Mouse (Mus musculus) left cerebral cortex, postnatal 36 days (tissue): ENCODE data around the gene Fignl1. TPM values are rescaled to one million over a fixed set of nuclear protein-coding genes. Genes with fewer than 3 reads are reported as not detected.

Experiments used
- DNase-seq, 2 experiments: peaks; one replicate each; pipeline ENCODE4 v3.0.0; 2021 to 2022; ENCODE audit warnings: low spot score in 2 of 2, mixed read lengths in 1 of 2
- intact Hi-C: fragments of 180-260 bp; cut with DNase I; formaldehyde crosslinking; loops from one replicate; pipeline ENCODE4 v1.15.1; 2025
- total RNA-seq, 2 experiments: library from RNA; stranded (reverse); gene quantifications; 2 replicates each; pipeline ENCODE4 v1.2.3; 2021

Fignl1 gene
- total RNA-seq, 2 experiments from 2014 or later, result 0.49 to 0.63 TPM

- intact Hi-C loops, result no loop called here
- no peak for DNase-seq
Observed at GRCm38 (mm10) chr11:11819206-11819605, 10.4 kb upstream of the Fignl1 start.

- intact Hi-C loops, result no loop called here
- DNase-seq, result no peak
Observed at GRCm38 (mm10) chr11:11818797-11819196, 10.0 kb upstream of the Fignl1 start.

- intact Hi-C loops, result no loop called here
- no peak for DNase-seq
Observed at GRCm38 (mm10) chr11:11815737-11816136, 7.0 kb upstream of the Fignl1 start.

GRCm38 (mm10) chr11:11811906-11812480, 3.2 kb upstream of the Fignl1 start:
- intact Hi-C loops, result loop anchor here (2.0 to 5.0 kb wide), 3 partner anchors 163 to 745 kb away; no protein-coding TSS in a partner anchor
- peak; percentile 56 to 64 for DNase-seq

GRCm38 (mm10) chr11:11809404-11810175, 828 bp upstream of the Fignl1 start:
- intact Hi-C loops, result loop anchor here (5.0 kb wide), 2 partner anchors 733 to 748 kb away; no protein-coding TSS in a partner anchor
- DNase-seq, result no peak

- no peak for DNase-seq
- intact Hi-C loops, result no loop called here
Observed at GRCm38 (mm10) chr11:11808035-11808819, 535 bp downstream of the Fignl1 start.

- intact Hi-C loops, result no loop called here
- DNase-seq, result no peak
Observed at GRCm38 (mm10) chr11:11805951-11806350, 2.8 kb downstream of the Fignl1 start.

GRCm38 (mm10) chr11:11804421-11804820, 4.3 kb downstream of the Fignl1 start:
- no peak for DNase-seq
- intact Hi-C loops, result no loop called here

GRCm38 (mm10) chr11:11801067-11801466, 7.7 kb downstream of the Fignl1 start:
- intact Hi-C loops, result no loop called here

GRCm38 (mm10) chr11:11800304-11800703, 8.5 kb downstream of the Fignl1 start:
- intact Hi-C loops, result no loop called here

More at GRCm38 (mm10) chr11:11801067-11801466, 7.7 kb downstream of the Fignl1 start:
- no peak for DNase-seq

GRCm38 (mm10) chr11:11798690-11799089, 10.1 kb downstream of the Fignl1 start:
- intact Hi-C loops, result no loop called here
- DNase-seq, result no peak

More at GRCm38 (mm10) chr11:11800304-11800703, 8.5 kb downstream of the Fignl1 start:
- no peak for DNase-seq

GRCm38 (mm10) chr11:11794626-11795025, 14.1 kb downstream of the Fignl1 start:
- intact Hi-C loops, result no loop called here
- DNase-seq, result no peak

- intact Hi-C loops, result loop anchor here (1.0 to 2.0 kb wide), 3 partner anchors 230 to 328 kb away; no protein-coding TSS in a partner anchor
- peak; percentile 66 to 75 for DNase-seq
Observed at GRCm38 (mm10) chr11:11788521-11788974, 20.2 kb downstream of the Fignl1 start.

- intact Hi-C loops, result no loop called here
- DNase-seq, result no peak
Observed at GRCm38 (mm10) chr11:11785457-11785856, 23.3 kb downstream of the Fignl1 start.

GRCm38 (mm10) chr11:11781728-11782127, 27.0 kb downstream of the Fignl1 start:
- intact Hi-C loops, result no loop called here
- no peak for DNase-seq

- peak in 1 of 2 experiments; percentile 13 for DNase-seq
- intact Hi-C loops, result no loop called here
Observed at GRCm38 (mm10) chr11:11778345-11778744, 30.4 kb downstream of the Fignl1 start.

GRCm38 (mm10) chr11:11777796-11778195, 31.0 kb downstream of the Fignl1 start:
- intact Hi-C loops, result no loop called here
- no peak for DNase-seq

- DNase-seq, result no peak
- intact Hi-C loops, result no loop called here
Observed at GRCm38 (mm10) chr11:11777246-11777645, 31.5 kb downstream of the Fignl1 start.

- DNase-seq, result no peak
- intact Hi-C loops, result no loop called here
Observed at GRCm38 (mm10) chr11:11776822-11777174, 32.0 kb downstream of the Fignl1 start.
